Mouse (Mus musculus): ENCODE measurements around the gene Taf1c. TPM values are rescaled to one million over a fixed set of nuclear protein-coding genes. Genes with fewer than 3 reads are reported as not detected.

Taf1c gene
- polyA plus RNA-seq (2017; shearing (Covaris generic)): 20.1 TPM

DNA sequence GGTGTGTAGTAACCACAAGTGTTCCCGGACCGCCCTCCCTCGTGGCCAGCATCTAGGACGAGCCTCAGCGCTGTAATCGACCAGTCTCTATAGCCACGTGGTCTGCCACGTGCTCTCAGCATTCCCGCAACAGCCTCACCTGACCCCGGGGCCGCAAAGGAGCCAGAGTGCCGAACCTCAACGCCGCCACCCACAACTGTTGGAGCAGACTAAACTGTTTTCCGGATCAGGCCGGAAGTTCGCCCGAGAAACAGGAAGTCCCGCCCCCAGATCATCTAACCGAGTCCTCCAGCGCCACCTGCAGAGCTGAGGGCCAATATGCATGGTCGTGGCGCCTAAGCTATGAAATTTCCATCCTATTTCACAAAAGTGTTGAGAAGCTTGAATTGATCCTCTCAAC is at the start of gene Taf1c:
TSS of gene Taf1c (minus strand) at position 227 of the 400 bp plus-strand sequence.

DNA sequence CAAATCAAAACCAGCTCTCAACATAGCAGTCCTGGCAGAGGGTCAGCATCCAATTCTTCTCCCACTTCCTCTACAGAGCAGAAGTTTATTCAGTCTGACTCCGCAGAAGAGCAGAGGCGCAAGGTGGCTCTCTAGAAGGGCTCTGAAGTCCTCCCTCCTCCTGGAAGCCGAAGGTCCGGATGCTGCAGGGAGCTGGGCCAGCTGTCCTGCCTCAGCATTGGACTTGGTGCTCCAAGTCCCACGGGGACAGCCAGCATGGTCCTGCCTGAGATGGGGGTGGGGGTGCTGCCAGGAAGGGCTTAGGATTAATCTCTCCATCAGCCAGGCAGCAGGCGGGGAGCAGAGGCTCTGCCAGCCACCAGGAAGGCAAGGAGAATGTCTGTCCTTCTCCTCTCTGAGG is 30.4 kb upstream of the Taf1c start, which contains the start of gene Kcng4:
TSS of gene Kcng4 (minus strand) at position 303 of the 400 bp plus-strand sequence.

DNA sequence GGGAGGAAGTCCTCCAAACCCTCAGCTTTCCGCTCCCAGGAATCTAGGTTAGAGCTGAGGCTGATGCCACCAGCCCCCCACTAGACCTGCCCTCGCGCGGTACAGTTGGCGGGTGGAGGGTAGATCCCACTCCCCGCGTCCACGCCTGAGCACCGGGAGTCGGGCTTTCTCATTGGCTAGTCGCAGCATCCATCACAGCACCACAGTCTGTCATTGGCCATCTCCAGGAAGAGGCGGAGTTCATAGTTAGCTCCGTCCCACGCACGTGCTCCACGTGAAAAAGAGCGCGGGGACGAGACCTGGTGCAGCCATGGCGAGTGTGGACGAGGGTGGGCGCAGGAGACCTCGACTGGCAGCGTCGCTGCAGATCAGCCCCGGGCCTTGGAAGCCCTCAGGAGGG is 7.4 kb upstream of the Taf1c start, which contains the start of gene Adad2:
TSS of gene Adad2 (plus strand) at position 277 of the 400 bp plus-strand sequence.

DNA sequence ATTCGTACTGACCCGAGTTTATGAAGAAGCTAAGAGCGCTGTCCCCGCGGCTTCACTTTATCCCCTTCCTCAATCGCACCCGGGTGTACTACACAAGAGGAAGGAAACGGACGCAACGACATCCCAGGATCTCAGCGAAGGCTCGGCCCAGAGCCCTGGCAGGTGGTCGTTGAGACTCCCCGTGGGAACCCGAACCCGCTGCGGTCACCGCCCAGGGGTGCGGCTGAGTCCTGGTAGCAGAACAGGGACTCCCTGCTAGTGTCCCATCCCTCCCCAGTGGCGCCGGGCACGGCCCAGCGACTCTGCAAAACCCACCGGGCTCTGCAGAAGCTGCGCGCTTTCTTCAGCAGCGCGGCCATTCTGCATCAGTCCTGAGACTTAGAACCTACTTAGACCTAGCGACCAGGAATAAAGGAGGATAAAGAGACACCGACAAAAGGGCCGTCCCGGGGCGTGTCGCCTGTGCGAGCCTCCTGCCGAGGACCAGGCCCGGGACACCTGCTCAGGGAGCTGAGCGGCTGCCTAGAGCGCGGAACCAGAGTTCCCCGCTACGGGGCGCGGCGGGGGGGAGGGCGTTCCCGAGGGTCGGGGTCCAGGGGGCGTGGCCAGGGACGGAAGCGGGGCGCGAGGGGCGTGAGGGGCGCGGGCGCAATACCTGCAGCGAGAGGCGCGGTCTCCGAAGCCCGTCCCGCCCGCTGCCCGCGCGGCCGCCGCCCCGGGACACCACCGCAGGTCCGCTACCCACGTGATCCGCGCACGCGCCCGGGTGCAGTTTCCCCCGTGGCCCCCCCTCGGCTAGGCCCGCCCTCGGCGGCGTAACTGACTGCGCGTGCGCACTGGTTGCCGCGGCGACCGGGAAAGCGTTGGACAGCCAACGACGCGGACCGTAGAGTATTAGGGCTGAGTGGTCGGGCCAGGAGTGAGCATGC is 30.3 kb downstream of the Taf1c start, which contains the start of the genes Hsdl1 and Dnaaf1:
TSS of gene Hsdl1 (minus strand) at position 747 of the 929 bp plus-strand sequence.
TSS of gene Dnaaf1 (plus strand) at position 799 of the 929 bp plus-strand sequence.

DNA sequence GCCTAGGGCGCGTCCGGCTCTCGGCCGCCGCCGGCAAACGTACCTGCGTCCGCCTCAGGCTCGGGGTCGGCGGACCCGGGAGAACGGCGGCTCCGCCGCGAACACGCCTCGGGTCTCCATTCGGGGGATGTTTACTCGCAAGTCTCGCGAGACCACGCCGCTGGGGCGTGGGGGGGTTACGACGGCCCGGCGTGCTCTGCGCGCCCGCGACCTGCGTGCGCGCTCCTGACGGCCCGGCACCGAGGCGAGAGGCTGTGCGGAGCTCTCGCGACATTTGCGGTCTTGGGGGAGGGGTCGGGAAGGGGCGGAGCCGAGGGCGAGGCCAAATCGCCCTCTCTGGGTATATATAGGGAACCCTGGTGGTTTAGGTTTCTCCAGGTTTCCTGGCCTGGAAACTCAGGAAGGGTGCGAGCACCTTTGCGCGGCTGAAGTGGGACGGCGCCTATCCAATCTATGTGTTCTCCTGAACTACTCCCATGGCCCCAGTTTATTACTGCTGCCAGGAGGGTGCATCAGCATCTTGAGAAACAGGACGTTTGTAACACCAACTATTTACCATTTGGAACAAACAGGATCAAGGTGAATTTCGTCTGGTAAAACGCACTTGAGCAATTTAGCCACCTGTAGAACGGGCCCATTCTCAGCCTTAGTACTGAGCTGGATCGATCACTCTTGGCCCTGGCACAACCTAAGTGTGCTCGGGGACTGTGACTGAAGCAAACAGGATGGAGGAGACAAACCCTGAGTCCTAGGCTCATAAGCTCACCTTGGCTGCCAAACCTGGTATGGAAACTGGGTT is 46.2 kb downstream of the Taf1c start, which contains the start of gene Mbtps1:
TSS of gene Mbtps1 (minus strand) at position 133 of the 799 bp plus-strand sequence.

Other genes with a start within 250 kb of the Taf1c start
- 13.0 TPM for gene Mlycd, start 210.3 kb downstream of the Taf1c start, polyA plus RNA-seq (2017; shearing (Covaris generic))
- 10.5 TPM for gene Osgin1, start 171.1 kb downstream of the Taf1c start, polyA plus RNA-seq (2017; shearing (Covaris generic))
- not detected for gene Necab2, start 158.5 kb downstream of the Taf1c start, polyA plus RNA-seq (2017; shearing (Covaris generic))
- 0.31 TPM for gene Slc38a8, start 103.5 kb downstream of the Taf1c start, polyA plus RNA-seq (2017; shearing (Covaris generic))
- 76.4 TPM for gene Mbtps1, start 46.5 kb downstream of the Taf1c start, polyA plus RNA-seq (2017; shearing (Covaris generic))
- gene Hsdl1, start 30.0 kb downstream of the Taf1c start, polyA plus RNA-seq (2017; shearing (Covaris generic)): 71.7 TPM
- gene Dnaaf1, start 30.0 kb downstream of the Taf1c start, polyA plus RNA-seq (2017; shearing (Covaris generic)): not detected
- gene Adad2, start 7.5 kb upstream of the Taf1c start, polyA plus RNA-seq (2017; shearing (Covaris generic)): not detected
- gene Kcng4, start 30.5 kb upstream of the Taf1c start, polyA plus RNA-seq (2017; shearing (Covaris generic)): not detected
- not detected for gene Wfdc1, start 61.1 kb upstream of the Taf1c start, polyA plus RNA-seq (2017; shearing (Covaris generic))
- not detected for gene Atp2c2, start 94.8 kb upstream of the Taf1c start, polyA plus RNA-seq (2017; shearing (Covaris generic))
- 2.1 TPM for gene Tldc1, start 173.2 kb upstream of the Taf1c start, polyA plus RNA-seq (2017; shearing (Covaris generic))
- gene Cotl1, start 235.3 kb upstream of the Taf1c start, polyA plus RNA-seq (2017; shearing (Covaris generic)): 212 TPM

Measured in effector memory CD4-positive, alpha-beta T cell, adult 5 months (primary cell).